Mouse (Mus musculus) bone marrow macrophage, adult 2 months (primary cell): ENCODE data around the gene Spata32.

Experiments used
- CTCF ChIP-seq: IDR thresholded peaks from 2 replicates; pipeline ENCODE4 v1.5.1; 2012; ENCODE audit warnings: low read depth, mild to moderate bottlenecking, low read length, moderate library complexity
- POLR2A ChIP-seq: IDR thresholded peaks from 2 replicates; pipeline ENCODE4 v1.6.1; 2012; ENCODE audit warnings: mild to moderate bottlenecking, low read depth, low read length, borderline replicate concordance

GRCm38 (mm10) chr11:103252380-103252779 is 34.1 kb upstream of the Spata32 start:
- TF ChIP-seq POLR2A, result no peak
- TF ChIP-seq CTCF, result no peak
